Mouse (Mus musculus) lung, postnatal 0 days (tissue): ENCODE data around the gene Ltbp4. TPM values are rescaled to one million over a fixed set of nuclear protein-coding genes. Genes with fewer than 3 reads are reported as not detected.
A peak's percentile ranks its signal among the peaks of the same experiment; 100 is the strongest.

Experiments
- ATAC-seq: fragments of 200-750 bp; cut with Nextera tagmentation; 2 replicates; pipeline ENCODE4 v1.8.0; 2017; ENCODE audit warnings: moderate library complexity
- DNase-seq: peaks from one replicate; pipeline ENCODE4 v3.0.0-alpha.2; 2016; ENCODE audit warnings: low spot score
- H3K27ac ChIP-seq: fragments of 300-500 bp; sonication (generic); 2 replicates; pipeline ENCODE4 v1.5.1; 2014; ENCODE audit warnings: antibody characterized with exemption, mild to moderate bottlenecking, low read length, mixed read lengths
- H3K27me3 ChIP-seq: fragments of 300-500 bp; sonication (generic); replicated peaks from 2 replicates; pipeline ENCODE4 v1.6.1; 2014; ENCODE audit warnings: low read length, mixed read lengths; ENCODE audit not compliant: insufficient read depth
- H3K36me3 ChIP-seq: fragments of 300-500 bp; sonication (generic); 2 replicates; pipeline ENCODE4 v1.6.1; 2014; ENCODE audit warnings: low read length, mixed read lengths; ENCODE audit not compliant: insufficient read depth
- H3K4me1 ChIP-seq: fragments of 300-500 bp; sonication (generic); 2 replicates; pipeline ENCODE4 v1.6.1; 2014; ENCODE audit warnings: antibody characterized with exemption, low read depth, low read length, mixed read lengths; ENCODE audit not compliant: insufficient read depth
- H3K4me2 ChIP-seq: fragments of 300-500 bp; sonication (generic); replicated peaks from 2 replicates; pipeline ENCODE4 v1.6.1; 2014; ENCODE audit warnings: low read depth, mild to moderate bottlenecking, low read length, moderate library complexity, mixed read lengths
- H3K4me3 ChIP-seq: fragments of 300-500 bp; sonication (generic); 2 replicates; pipeline ENCODE4 v1.5.1; 2014; ENCODE audit warnings: low read depth, low read length
- H3K9ac ChIP-seq: fragments of 300-500 bp; sonication (generic); replicated peaks from 2 replicates; pipeline ENCODE4 v1.6.1; 2014; ENCODE audit warnings: low read depth, mild to moderate bottlenecking
- H3K9me3 ChIP-seq: fragments of 300-500 bp; sonication (generic); 2 replicates; pipeline ENCODE4 v1.6.1; 2016; ENCODE audit warnings: low read length, mixed read lengths
- CTCF ChIP-seq: IDR thresholded peaks from 2 replicates; pipeline ENCODE4 v1.5.1; 2016; ENCODE audit warnings: antibody characterized with exemption, mild to moderate bottlenecking
- EP300 ChIP-seq: IDR thresholded peaks from 2 replicates; pipeline ENCODE4 v1.6.1; 2016; ENCODE audit warnings: antibody characterized with exemption, mild to moderate bottlenecking, control low read depth
- WGBS: fragments of 180-500 bp; shearing (Covaris S2); extraction: QIAGEN DNeasy Blood & Tissue Kit; methylation state at CpG from one replicate; pipeline ENCODE4 v1.1.7; 2014; 5-methylcytosine and 5-hydroxymethylcytosine counted together
- polyA plus RNA-seq: library from polyadenylated mRNA; unstranded; fragments of >200 nt; fragmentation: Nextera tagmentation; extraction: Ambion mirVana; gene quantifications from 2 replicates; pipeline ENCODE4 v1.2.1, GENCODE M21; 2015

Ltbp4 gene
- polyA plus RNA-seq, 1 experiment from 2014 or later: 103 TPM

DNA sequence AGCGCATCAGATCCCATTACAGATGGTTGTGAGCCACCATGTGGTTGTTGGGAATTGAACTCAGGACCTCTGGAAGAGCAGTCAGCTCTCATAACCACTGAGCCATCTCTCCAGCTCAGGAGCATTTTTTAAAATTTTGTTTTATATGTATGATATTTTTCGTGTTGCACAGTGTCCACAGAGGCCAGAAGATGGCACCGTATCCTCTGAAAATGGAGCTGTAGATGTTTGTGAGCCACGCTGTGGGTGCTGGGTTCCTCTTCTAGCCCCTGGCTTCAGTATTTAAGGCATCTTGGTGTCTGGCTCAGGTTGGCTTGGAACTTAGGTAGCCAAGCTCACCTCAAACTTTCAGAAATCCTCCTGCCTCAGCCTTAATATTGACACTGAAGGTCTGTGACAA lies 41.0 kb downstream of the Ltbp4 start:
- Histone ChIP-seq H3K27ac (no peak overlapping the region), H3K9me3 (no peaks in the 10 kb centered on the region), H3K27me3 (no peaks in the 10 kb centered on the region), H3K36me3 (no peaks in the 10 kb centered on the region), H3K9ac (no peak overlapping the region), H3K4me1 (no peaks in the 10 kb centered on the region), H3K4me2 (no peak overlapping the region), H3K4me3 (no peak overlapping the region)
- no peak for DNase-seq
- WGBS: 92% methylated on average over 4 of the region's 4 CpGs
- TF ChIP-seq EP300: no peak
- TF ChIP-seq CTCF: no peak
- ATAC-seq: no peak

DNA sequence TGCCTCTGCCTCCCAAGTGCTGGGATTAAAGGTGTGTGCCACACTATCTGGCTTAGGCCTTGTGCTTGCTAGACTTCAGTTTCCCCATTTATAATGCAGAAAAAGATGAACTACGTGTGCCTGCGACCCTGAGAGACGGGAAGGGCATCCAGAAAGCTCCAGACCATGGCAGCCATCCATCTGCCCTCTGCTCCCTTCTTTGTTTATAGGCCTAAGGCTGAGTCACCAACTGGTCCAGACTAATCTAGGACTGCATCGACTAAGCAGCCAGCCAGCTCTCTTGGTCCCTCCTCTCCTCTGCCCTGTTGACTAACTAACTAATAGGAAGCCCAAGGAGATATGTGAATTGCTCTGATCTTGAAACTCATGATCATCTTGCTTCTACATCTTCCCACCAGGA lies 41.5 kb downstream of the Ltbp4 start:
- TF ChIP-seq CTCF: no peak
- TF ChIP-seq EP300: no peak
- no peak for DNase-seq
- no peaks in the 10 kb centered on the region for H3K27me3 ChIP-seq
- H3K4me2 ChIP-seq: no peak overlapping the region
- H3K4me3 ChIP-seq: no peak overlapping the region
- H3K9ac ChIP-seq: no peak overlapping the region
- 0 out of 2 replicates have a peak, but pooled peaks have one; percentile 16 for ATAC-seq
- WGBS: 50% methylated on average over 4 of the region's 4 CpGs
- no peak overlapping the region for H3K27ac ChIP-seq
- H3K9me3 ChIP-seq: no peaks in the 10 kb centered on the region
- no peaks in the 10 kb centered on the region for H3K4me1 ChIP-seq
- H3K36me3 ChIP-seq: no peaks in the 10 kb centered on the region

DNA sequence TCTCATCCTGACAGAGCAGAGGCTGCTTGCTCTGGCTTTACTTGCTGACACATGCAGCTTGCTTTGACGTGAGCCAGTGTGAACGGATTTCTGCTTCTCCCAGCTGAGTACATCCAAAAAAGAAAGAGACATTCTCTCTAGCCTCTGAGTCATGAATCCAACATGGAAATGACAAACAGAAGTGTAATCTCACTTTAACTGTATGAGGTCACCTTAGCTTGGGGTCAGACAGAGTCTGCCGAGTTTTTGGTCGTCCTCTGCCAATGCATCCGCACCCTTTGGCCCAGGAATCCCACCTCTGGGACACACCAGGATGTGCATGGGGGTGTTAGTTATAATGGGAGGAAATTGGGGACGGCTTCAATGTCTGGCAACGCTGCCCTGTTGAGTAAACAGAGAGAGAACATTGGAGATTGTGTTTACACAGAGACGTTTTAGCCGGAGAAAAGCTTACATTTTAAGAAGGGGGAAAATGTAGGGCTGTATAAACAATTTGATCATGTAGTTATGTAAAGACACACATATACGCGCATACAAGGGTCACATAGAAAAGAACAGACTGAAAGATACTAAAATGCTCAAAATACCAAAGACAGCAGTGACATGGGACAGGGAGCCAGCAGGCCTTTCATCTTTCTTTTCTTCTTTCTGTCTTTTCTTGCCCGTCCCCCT lies 45.6 kb downstream of the Ltbp4 start:
- H3K27me3 ChIP-seq: no peaks in the 10 kb centered on the region
- peak overlapping the region; percentile 6; the same call in 1 of the 2 replicates for H3K4me2 ChIP-seq
- H3K27ac ChIP-seq: peak overlapping the region; percentile 68
- ATAC-seq: peak; percentile 94
- no peaks in the 10 kb centered on the region for H3K4me1 ChIP-seq
- 7% methylated on average over 12 of the region's 12 CpGs for WGBS
- H3K9ac ChIP-seq: no peak overlapping the region
- H3K36me3 ChIP-seq: no peaks in the 10 kb centered on the region
- TF ChIP-seq EP300: peak; percentile 93
- TF ChIP-seq CTCF: no peak
- H3K4me3 ChIP-seq: no peak overlapping the region
- DNase-seq: peak; percentile 90
- H3K9me3 ChIP-seq: no peaks in the 10 kb centered on the region

DNA sequence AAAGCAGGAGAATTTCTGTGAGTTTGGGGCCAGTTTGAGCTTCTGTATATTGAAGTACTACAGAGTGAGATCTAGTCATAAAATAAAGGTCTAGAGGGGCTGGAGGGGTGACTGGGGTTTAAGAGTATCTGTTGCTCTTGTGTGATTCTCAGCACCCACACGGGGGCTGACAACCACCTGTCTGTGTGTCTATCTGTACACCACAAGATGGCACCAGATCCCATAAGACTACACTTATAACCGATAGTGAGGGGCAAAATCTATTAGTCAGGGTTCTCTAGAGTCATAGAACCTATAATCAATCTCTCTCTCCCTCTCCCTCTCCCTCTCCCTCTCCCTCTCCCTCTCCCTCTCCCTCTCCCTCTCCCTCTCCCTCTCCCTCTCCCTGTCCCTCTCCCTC lies 46.9 kb downstream of the Ltbp4 start:
- Histone ChIP-seq H3K9ac (no peak overlapping the region), H3K9me3 (no peaks in the 10 kb centered on the region), H3K27me3 (no peaks in the 10 kb centered on the region), H3K36me3 (no peaks in the 10 kb centered on the region), H3K4me3 (no peak overlapping the region), H3K4me2 (no peak overlapping the region), H3K27ac (no peak overlapping the region), H3K4me1 (no peaks in the 10 kb centered on the region)
- 72% methylated on average over 2 of the region's 2 CpGs for WGBS
- DNase-seq: no peak
- TF ChIP-seq CTCF (no peak), EP300 (no peak)
- ATAC-seq: no peak

DNA sequence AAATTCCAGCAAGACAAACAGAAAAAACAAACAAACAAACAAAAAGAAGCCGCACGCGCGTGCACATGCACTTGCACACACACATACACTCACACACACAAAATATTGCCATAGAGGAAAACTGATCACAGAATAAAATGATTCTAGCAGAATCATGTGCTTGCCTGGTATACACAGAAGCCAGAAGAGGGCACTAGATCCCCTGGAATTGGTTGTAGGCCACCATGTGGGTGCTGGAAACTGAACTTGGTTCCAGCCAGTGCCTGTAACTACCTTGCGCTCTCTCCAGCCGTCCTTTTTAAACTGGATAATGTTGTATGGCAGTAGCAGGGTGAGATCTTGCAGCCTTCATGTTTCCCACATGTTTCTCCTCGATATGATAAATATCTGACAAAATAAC lies 48.8 kb downstream of the Ltbp4 start:
- Histone ChIP-seq H3K4me2 (no peak overlapping the region), H3K4me1 (no peaks in the 10 kb centered on the region), H3K9me3 (no peaks in the 10 kb centered on the region), H3K36me3 (no peaks in the 10 kb centered on the region), H3K9ac (no peak overlapping the region), H3K27ac (no peak overlapping the region), H3K27me3 (no peaks in the 10 kb centered on the region), H3K4me3 (no peak overlapping the region)
- WGBS: 90% methylated on average over 7 of the region's 7 CpGs
- DNase-seq: no peak
- TF ChIP-seq CTCF (no peak), EP300 (no peak)
- no peak for ATAC-seq

DNA sequence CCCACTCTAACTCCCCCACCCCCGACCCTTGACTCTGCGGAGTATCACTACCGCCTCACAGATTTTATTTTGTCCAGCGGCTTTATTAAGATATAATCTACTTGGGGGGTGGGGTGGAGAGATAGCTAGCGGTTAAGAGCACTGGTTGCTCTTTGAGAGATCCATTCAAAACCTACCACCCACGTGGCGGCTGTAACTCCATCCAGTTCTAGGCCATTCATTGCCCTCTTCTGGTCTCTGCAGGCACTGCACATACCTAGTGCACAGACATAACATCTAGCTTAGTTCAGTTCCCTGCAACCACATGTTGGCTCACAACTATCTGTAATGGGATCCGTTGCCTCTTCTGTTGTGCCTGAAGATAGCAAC lies 51.8 kb downstream of the Ltbp4 start:
- WGBS: 6% methylated on average over 8 of the region's 8 CpGs
- peak; percentile 82 for ATAC-seq
- Histone ChIP-seq H3K27me3 (no peaks in the 10 kb centered on the region), H3K9ac (no peak overlapping the region), H3K4me2 (no peak overlapping the region), H3K4me3 (no peak overlapping the region), H3K9me3 (no peaks in the 10 kb centered on the region), H3K27ac (no peak overlapping the region), H3K4me1 (no peaks in the 10 kb centered on the region), H3K36me3 (peaks cover 4% of the 10 kb centered on the region; the same call in 1 of the 2 replicates)
- DNase-seq: peak; percentile 87
- no peak for TF ChIP-seq EP300
- peak; percentile 90 for TF ChIP-seq CTCF
